ENCODE assay signal across 8 mouse cellular contexts in genomic region chr9:66123648-66124047, GRCm38 (mm10). TPM values are rescaled to one million over a fixed set of nuclear protein-coding genes. Genes with fewer than 3 reads are reported as not detected.
A peak's percentile ranks its signal among the peaks of the same experiment; 100 is the strongest.
DNase-seq lines count a peak whose midpoint lies in the region; ATAC-seq and TF ChIP-seq lines count a peak whose summit lies in the region.

No protein-coding gene starts in this region.

- H3K27ac ChIP-seq in heart, embryonic 14.5 days (replicated peaks in 1 of 2; ENCODE audit: control insufficient read depth in 1 of 2, insufficient read depth in 1 of 2, low read depth in 2 of 2, low read length in 2 of 2), result peak overlapping the region in 1 of 2 experiments; percentile 87; a peak in 1 of 4 replicates
- no peak overlapping the region for H3K27ac ChIP-seq in forebrain, embryonic 13.5 days
- peak overlapping the region; percentile 87 for H3K27ac ChIP-seq in liver, embryonic 14.5 days

- H3K36me3 ChIP-seq in heart, embryonic 14.5 days (ENCODE audit: control insufficient read depth, insufficient read depth, low read length), result 0 out of 2 replicates have a peak, but pooled peaks cover 4% of the 10 kb centered on the region
- H3K36me3 ChIP-seq in E14TG2a.4 (ENCODE audit: insufficient read depth, low read length), result peaks cover 3% of the 10 kb centered on the region; the same call in 1 of the 2 replicates
- no peaks in the 10 kb centered on the region for H3K36me3 ChIP-seq in forebrain, embryonic 13.5 days (ENCODE audit: poor library complexity, severe bottlenecking)
- H3K36me3 ChIP-seq in liver, embryonic 14.5 days (replicated peaks; ENCODE audit: control insufficient read depth, insufficient read depth, low read depth), result no peaks in the 10 kb centered on the region; the same call in 1 of the 2 replicates

- DNase-seq in heart, adult 8-10 months (ENCODE audit: low spot score), result no peak
- no peak for DNase-seq in liver, embryonic 14.5 days (ENCODE audit: low read depth in 3 of 3, low spot score in 3 of 3)
- DNase-seq in thymus, adult 18-20 months, result no peak
- no peak for DNase-seq in embryo, embryonic 11 days
- DNase-seq in ovary, postnatal 10 days (ENCODE audit: low spot score), result no peak

- no peak for TF ChIP-seq CTCF in E14TG2a.4 (conservative IDR thresholded peaks at IDR 0.05; ENCODE audit: low read length)
- TF ChIP-seq CTCF in liver, embryonic 14.5 days (IDR thresholded peaks at IDR 0.05; ENCODE audit: low read depth), result no peak

- peak overlapping the region; percentile 85 for H3K4me2 ChIP-seq in heart, embryonic 14.5 days (ENCODE audit: low read length)
- peak overlapping the region; percentile 76 for H3K4me2 ChIP-seq in forebrain, embryonic 13.5 days
- H3K4me2 ChIP-seq in liver, embryonic 14.5 days (ENCODE audit: low read depth), result peak overlapping the region; percentile 96

- ATAC-seq in heart, embryonic 14.5 days (ENCODE audit: insufficient number of reproducible peaks, insufficient read depth, low FRiP score, low read depth), result no peak
- ATAC-seq in forebrain, embryonic 13.5 days, result no peak
- ATAC-seq in liver, embryonic 14.5 days (ENCODE audit: insufficient read depth), result no peak

- H3K9ac ChIP-seq in heart, embryonic 14.5 days (ENCODE audit: low read length), result peak overlapping the region; percentile 87
- peak overlapping the region; percentile 87 for H3K9ac ChIP-seq in forebrain, embryonic 13.5 days
- H3K9ac ChIP-seq in liver, embryonic 14.5 days (replicated peaks), result peak overlapping the region; percentile 91

- H3K4me3 ChIP-seq in heart, embryonic 14.5 days (ENCODE audit: control insufficient read depth in 1 of 2, insufficient read depth in 1 of 2, low read depth in 1 of 2, low read length in 2 of 2), result peak overlapping the region; percentile 74 to 77; a peak in 3 of 4 replicates
- peak overlapping the region; percentile 92 for H3K4me3 ChIP-seq in E14TG2a.4 (replicated peaks; ENCODE audit: low read length)
- H3K4me3 ChIP-seq in forebrain, embryonic 13.5 days, result peak overlapping the region; percentile 83
- H3K4me3 ChIP-seq in liver, embryonic 14.5 days (ENCODE audit: insufficient read depth in 1 of 2, low read depth in 2 of 2, low read length in 2 of 2), result peak overlapping the region; percentile 91 to 92

- H3K4me1 ChIP-seq in heart, embryonic 14.5 days (ENCODE audit: control insufficient read depth in 2 of 2, insufficient read depth in 2 of 2, low read length in 2 of 2), result peaks cover 4 to 22% of the 10 kb centered on the region in 2 experiments; a peak in 3 of 4 replicates
- H3K4me1 ChIP-seq in E14TG2a.4 (replicated peaks; ENCODE audit: low read depth, low read length), result peaks cover 28% of the 10 kb centered on the region
- H3K4me1 ChIP-seq in forebrain, embryonic 13.5 days, result peaks cover 56% of the 10 kb centered on the region
- H3K4me1 ChIP-seq in liver, embryonic 14.5 days (replicated peaks; ENCODE audit: control insufficient read depth in 2 of 2, insufficient read depth in 2 of 2, low read length in 1 of 2), result peaks cover 50 to 54% of the 10 kb centered on the region in 2 experiments

- no peaks in the 10 kb centered on the region for H3K27me3 ChIP-seq in heart, embryonic 14.5 days (ENCODE audit: control insufficient read depth, insufficient read depth, low read length)
- H3K27me3 ChIP-seq in E14TG2a.4 (ENCODE audit: insufficient read depth, low read length), result no peaks in the 10 kb centered on the region
- no peaks in the 10 kb centered on the region for H3K27me3 ChIP-seq in forebrain, embryonic 13.5 days
- no peaks in the 10 kb centered on the region for H3K27me3 ChIP-seq in liver, embryonic 14.5 days (ENCODE audit: control insufficient read depth, insufficient read depth, low read length)

- H3K9me3 ChIP-seq in heart, embryonic 14.5 days (ENCODE audit: control insufficient read depth, low read length), result no peaks in the 10 kb centered on the region
- H3K9me3 ChIP-seq in E14TG2a.4 (ENCODE audit: low read length), result peaks cover 11% of the 10 kb centered on the region
- H3K9me3 ChIP-seq in forebrain, embryonic 13.5 days (replicated peaks), result no peaks in the 10 kb centered on the region
- no peaks in the 10 kb centered on the region for H3K9me3 ChIP-seq in liver, embryonic 14.5 days (ENCODE audit: control insufficient read depth, low read length)

- no peak for TF ChIP-seq EP300 in liver, embryonic 14.5 days (IDR thresholded peaks at IDR 0.05; ENCODE audit: low read depth)

- 8% methylated on average over 5 of the region's 5 CpGs for WGBS in heart, embryonic 14.5 days
- 20% methylated on average over 5 of the region's 5 CpGs for WGBS in forebrain, embryonic 13.5 days
- 7% methylated on average over 5 of the region's 5 CpGs for WGBS in liver, embryonic 14.5 days (ENCODE audit: insufficient replicate concordance)

RNA-seq across cellular contexts. Expression of gene Snx1, which starts 2.7 kb away (rescaled TPM):
- polyA plus RNA-seq in heart, embryonic 14.5 days (2014; fragmentation: Nextera tagmentation; extraction: Ambion mirVana), result 63.8 and 65.1 TPM in 2 replicates
- 10 to 100 TPM; 21.3 to 25.8 (median 24.0) TPM for total RNA-seq in heart, adult 8-10 months (2022)
- polyA plus RNA-seq in forebrain, embryonic 13.5 days (2015; fragmentation: Nextera tagmentation; extraction: Ambion mirVana), result 120 and 124 TPM in 2 replicates
- polyA plus RNA-seq in liver, embryonic 14.5 days (2012; rRNA removed), result 31.8 and 47.7 TPM in 2 replicates
- 66.0 and 68.3 TPM in 2 replicates for polyA plus RNA-seq in liver, embryonic 14.5 days (2014; fragmentation: Nextera tagmentation; extraction: Ambion mirVana)

RNA-seq across cellular contexts. Expression of gene Ciao2a, which starts 2.8 kb away (rescaled TPM):
- 163 and 172 TPM in 2 replicates for polyA plus RNA-seq in heart, embryonic 14.5 days (2014; fragmentation: Nextera tagmentation; extraction: Ambion mirVana)
- total RNA-seq in heart, adult 8-10 months (2022), result 10 to 100 TPM; 63.2 to 72.4 (median 71.0) TPM
- 126 and 139 TPM in 2 replicates for polyA plus RNA-seq in forebrain, embryonic 13.5 days (2015; fragmentation: Nextera tagmentation; extraction: Ambion mirVana)
- 32.3 and 50.1 TPM in 2 replicates for polyA plus RNA-seq in liver, embryonic 14.5 days (2012; rRNA removed)
- 129 and 132 TPM in 2 replicates for polyA plus RNA-seq in liver, embryonic 14.5 days (2014; fragmentation: Nextera tagmentation; extraction: Ambion mirVana)

RNA-seq across cellular contexts. Expression of gene Dapk2, which starts 34.4 kb away (rescaled TPM):
- 4.8 and 5.7 TPM in 2 replicates for polyA plus RNA-seq in heart, embryonic 14.5 days (2014; fragmentation: Nextera tagmentation; extraction: Ambion mirVana)
- total RNA-seq in heart, adult 8-10 months (2022), result 1 to 10 TPM; 3.5 to 8.0 (median 4.8) TPM
- polyA plus RNA-seq in forebrain, embryonic 13.5 days (2015; fragmentation: Nextera tagmentation; extraction: Ambion mirVana), result 2.4 and 4.1 TPM in 2 replicates
- 7.3 and 11.7 TPM in 2 replicates for polyA plus RNA-seq in liver, embryonic 14.5 days (2012; rRNA removed)
- polyA plus RNA-seq in liver, embryonic 14.5 days (2014; fragmentation: Nextera tagmentation; extraction: Ambion mirVana), result 24.6 and 25.2 TPM in 2 replicates

RNA-seq across cellular contexts. Expression of gene Snx22, which starts 54.1 kb away (rescaled TPM):
- 1.2 and 1.6 TPM in 2 replicates for polyA plus RNA-seq in heart, embryonic 14.5 days (2014; fragmentation: Nextera tagmentation; extraction: Ambion mirVana)
- under 1 TPM; 0.26 to 0.88 (median 0.47) TPM for total RNA-seq in heart, adult 8-10 months (2022)
- 2.7 and 3.1 TPM in 2 replicates for polyA plus RNA-seq in forebrain, embryonic 13.5 days (2015; fragmentation: Nextera tagmentation; extraction: Ambion mirVana)
- 26.7 and 32.8 TPM in 2 replicates for polyA plus RNA-seq in liver, embryonic 14.5 days (2012; rRNA removed)
- 25.4 and 26.5 TPM in 2 replicates for polyA plus RNA-seq in liver, embryonic 14.5 days (2014; fragmentation: Nextera tagmentation; extraction: Ambion mirVana)
